Mouse (Mus musculus) right cerebral cortex, postnatal 25 days (tissue): ENCODE measurements around the gene Cnpy4.

Experiments
- DNase-seq: peaks from one replicate; pipeline ENCODE4 v3.0.0; 2022

Gene Cnpy4

DNA sequence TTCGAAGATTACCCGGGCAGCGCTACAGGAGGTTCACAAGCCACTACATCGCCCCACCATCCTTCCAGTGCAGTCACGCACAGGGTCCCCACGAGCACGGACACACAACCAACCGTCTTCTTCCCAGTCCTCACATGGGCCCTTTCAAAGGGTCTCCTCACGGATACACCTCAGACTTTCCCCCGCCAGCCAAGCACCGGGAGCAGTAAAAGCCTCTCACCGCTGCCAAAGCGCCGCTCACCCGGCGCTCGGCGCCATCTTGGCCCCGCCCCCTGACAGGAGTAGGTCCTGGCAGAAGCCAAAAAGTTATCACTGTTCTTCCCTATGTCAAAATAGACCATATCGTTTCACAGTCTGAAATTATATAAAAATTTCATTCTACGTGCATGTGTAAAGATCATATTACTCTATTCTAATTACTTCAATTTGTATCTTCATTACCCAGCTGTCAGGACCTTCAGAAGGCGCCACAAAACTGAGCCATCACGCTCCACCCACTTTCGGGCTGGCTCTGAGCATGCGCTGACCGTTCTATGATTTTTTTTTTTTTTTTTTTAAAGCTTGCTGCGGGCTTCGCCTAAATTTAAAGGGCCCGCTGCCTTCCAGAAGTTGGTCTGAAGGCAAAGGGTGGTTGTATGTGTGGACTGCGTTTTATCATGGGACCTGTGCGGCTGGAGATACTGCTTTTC lies at the start of gene Cnpy4, which contains the start of gene Taf6:
TSS of gene Cnpy4 (plus strand) at position 536 of the 689 bp plus-strand sequence.
TSS of gene Taf6 (minus strand) at position 502 of the 689 bp plus-strand sequence.
- DNase-seq: peak; percentile 74

DNA sequence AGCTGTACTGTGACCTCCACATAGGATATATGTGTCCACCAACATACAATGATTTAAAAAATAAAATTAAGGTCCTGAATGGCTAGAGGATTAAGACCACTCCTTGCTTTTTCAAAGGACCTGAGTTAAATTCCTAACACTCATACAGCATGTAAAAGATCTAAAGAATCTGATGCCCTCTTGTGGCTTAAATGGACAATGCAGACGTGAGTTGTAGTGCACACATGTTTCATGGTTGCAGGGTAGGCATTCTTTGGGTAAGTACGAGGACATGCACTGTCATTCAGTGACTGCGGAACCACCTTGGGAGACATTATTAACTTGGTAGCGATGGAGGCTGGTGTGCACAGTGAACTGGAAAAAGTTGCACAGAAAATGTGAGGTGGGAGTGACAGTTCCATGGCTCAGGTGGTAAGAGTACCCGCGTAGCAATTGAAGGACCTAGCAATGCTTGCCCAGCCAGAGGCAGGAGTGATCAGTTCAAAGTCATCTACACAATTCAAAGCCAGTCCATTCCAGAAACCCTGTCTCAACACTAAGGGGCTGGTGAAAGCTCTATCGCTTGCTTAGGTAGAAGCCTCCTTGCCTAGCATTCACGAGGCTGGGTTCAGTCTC lies 49.2 kb upstream of the Cnpy4 start:
- no peak for DNase-seq

DNA sequence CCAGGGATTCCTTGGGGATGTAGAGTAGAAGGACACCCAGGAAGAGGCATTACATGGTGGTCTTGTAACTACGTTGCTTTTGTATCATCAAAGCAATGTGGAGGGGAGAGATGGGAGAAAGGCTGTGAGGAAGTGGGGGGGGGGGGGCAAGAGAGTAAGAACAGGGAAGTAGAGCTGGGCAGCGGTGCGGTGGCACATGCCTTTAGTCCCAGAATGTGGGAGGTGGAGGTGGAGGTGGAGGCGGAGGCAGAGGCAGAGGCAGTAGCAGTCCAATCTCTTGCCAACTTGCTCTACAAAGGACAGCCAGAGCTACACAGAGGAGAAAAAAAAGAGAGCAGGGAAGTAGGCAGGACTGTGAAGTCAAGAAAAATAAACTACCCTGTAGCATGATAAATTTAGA lies 48.7 kb upstream of the Cnpy4 start:
- no peak for DNase-seq

DNA sequence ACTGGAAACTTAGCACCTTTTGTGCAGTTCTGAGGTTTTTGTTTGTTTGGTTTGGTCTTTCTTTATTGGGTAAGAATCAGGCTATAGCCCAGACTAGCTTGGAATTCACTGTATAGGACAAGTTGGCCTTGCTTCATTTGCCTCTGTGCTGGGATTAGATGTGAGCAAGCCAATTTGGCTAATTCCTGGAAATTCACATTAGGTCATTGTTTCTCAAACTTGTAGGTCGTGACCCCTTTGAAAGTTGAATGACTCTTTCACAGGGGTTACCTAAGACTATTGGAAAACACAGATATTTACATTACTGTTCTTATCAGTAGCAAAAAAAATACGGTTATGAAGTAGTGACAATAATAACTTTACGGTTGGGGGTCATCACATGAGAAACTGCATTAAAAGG lies 32.9 kb upstream of the Cnpy4 start:
- no peak for DNase-seq

DNA sequence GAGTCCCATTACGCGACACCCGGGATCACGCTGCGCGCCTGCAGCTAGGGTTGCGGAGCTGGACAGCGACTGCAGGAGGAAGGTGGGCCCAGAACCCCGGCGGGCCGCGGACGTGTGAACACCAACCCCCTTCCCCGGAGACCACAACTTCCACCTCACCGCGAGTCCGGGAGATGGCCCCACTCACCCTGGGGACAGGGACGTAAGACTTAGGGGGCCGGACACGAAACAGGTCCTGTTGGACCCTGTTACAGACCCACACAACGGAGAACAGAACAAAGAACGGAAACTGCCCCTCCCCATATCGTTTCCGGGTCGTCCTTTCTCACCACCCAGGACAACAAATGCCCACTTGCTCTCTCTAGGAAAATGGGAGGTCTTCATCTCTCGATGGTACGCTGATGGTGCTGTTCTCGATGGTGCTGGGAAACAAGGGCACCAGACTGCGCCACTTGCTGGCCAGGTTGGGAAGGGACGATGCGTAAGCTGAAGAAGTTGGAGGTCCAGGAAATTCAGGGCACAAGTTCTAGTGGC lies 31.8 kb upstream of the Cnpy4 start, which contains the start of gene Zfp113:
TSS of gene Zfp113 (minus strand) at position 302 of the 534 bp plus-strand sequence.
- peak; percentile 88 for DNase-seq

DNA sequence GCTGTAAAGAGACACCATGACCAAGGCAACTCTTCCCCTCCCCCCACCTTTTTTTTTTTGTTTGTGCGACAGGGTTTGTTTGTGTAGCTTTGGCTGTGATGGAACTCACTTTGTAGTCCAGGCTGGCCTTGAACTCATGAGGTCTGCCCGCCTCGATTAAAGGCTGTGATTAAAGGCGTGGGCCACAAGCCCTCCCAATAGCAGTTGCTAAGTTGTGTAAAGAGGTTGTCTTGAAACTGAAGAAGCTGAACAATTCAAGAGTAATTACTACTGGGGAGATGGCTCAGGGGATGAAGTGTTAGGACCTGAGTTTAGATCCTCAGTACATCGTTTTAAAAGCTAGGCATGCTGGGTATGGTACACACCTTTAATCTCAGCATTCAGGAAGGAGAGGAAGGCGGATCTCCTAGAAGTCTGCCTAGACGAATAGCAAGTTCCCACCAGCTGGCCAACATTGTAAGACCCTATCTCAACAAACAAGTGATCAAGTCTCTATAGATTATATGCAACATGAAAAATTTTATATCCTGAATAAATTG lies 27.0 kb upstream of the Cnpy4 start:
- no peak for DNase-seq

DNA sequence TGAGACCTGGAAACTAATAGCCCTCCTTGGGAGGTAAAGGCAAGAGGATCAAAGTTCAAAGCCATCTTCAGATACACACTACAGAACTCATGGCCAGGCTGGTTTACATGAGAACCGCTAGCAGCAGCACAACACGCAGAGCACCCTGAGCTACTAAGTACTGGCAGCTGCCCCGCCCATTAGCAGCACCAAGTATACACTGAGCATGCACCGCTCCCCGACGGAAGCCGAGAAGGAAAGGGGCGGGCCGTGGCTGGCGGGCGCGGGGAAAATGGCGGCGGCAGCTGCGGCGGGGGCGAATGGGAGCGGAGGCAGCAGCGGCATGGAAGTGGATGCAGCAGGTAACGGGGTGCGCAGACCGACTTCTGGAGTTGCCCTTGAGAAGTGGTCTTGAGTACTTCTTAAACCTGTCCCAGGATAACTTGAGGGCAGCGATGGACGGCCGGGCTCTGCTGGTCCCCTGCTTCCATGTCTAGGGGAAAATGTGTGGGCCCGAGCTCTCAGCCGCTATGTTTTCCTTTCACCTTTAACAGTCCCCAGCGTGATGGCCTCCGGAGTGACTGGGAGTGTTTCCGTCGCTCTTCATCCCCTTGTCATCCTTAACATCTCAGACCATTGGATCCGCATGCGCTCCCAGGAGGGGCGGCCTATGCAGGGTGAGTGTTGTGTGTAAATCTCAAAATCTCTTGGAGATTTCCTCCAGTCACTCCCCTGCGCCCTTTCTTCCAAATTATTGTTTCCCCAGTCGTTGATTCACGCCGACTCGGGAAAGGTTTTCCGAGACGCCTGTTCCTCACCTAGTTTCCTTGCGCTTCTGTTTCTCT lies 26.2 kb upstream of the Cnpy4 start, which contains the start of gene Cops6:
TSS of gene Cops6 (plus strand) at position 230 of the 824 bp plus-strand sequence.
- peak; percentile 96 for DNase-seq

DNA sequence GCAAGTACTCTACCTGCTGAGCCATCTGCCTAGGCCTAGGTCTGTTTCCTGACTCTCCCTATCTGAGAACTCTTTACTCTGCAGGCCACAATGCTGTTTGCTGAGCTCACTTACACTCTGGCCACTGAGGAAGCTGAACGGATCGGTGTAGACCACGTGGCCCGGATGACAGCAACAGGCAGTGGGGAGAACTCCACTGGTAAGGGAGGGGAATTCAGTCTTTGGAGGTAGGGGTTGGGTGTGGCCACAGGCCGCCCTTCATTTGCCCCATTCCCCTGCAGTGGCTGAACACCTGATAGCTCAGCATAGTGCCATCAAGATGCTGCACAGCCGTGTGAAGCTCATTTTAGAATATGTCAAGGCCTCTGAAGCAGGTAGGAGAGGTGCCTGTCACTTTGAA lies 24.2 kb upstream of the Cnpy4 start:
- no peak for DNase-seq

DNA sequence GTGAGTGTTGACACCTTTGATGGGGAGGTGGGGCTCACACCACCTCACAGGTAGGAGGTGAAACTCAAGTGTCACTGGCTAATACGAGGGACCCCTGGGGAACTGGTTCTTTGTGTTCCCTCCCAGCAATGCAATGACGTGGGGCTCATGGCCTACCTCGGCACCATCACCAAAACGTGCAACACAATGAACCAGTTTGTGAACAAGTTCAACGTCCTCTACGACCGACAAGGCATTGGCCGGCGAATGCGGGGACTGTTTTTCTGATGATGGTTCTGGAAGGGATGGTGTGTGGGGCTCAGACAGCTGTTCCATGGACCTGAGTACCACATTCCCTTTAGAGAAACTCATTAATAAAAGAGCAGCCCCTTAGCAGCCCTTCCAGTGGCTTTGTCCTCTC lies 23.7 kb upstream of the Cnpy4 start:
- DNase-seq: no peak

DNA sequence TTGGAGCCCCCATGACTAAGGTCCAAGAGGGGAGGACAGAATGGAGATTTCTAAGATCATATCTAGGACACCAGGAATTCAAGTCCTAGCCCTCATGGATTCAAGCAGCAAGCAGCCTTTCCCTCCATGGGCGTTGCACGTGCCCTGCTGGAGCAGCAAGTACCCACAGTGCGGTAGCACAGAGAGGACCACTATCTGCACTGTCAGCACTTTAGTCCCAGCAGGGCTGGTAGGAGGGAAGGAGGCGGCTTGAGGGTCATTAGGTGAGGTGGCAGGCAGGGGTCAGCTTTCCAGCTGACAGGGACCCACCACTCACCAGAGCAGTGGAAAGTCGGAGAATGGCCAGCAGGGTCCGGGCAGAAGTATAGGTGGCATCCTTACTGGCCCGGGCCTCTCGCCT lies 21.7 kb upstream of the Cnpy4 start:
- no peak for DNase-seq

DNA sequence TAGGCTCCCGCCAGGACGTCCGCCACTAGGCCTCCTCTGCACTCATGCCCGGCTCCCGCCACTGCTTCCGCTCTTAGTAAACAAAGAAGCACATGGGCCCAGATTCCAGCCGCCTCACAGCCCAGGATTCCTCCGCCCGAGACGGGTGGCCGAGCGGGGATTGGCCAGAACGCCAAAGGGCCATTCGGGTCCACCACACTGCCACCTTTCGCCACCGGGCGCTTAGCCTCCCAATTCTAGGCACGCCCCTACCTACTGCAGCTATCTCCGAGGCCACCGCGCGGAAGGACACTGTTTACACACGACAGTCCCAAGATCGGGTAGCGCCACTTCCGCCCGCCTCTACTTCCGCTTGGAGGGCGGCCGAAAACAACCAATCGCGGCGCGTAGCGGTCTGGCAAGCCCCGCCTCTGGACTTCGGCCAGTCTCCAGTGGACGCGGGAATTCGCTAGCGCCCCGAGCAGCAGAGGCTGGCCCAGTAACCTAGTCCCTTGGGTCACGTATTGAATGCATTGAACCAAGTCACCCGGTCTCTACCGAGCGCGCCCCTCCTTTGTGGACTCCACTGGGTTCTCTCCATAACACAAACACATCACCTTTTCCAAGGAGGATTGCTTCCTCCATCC lies 16.2 kb upstream of the Cnpy4 start:
- DNase-seq: peak; percentile 95

DNA sequence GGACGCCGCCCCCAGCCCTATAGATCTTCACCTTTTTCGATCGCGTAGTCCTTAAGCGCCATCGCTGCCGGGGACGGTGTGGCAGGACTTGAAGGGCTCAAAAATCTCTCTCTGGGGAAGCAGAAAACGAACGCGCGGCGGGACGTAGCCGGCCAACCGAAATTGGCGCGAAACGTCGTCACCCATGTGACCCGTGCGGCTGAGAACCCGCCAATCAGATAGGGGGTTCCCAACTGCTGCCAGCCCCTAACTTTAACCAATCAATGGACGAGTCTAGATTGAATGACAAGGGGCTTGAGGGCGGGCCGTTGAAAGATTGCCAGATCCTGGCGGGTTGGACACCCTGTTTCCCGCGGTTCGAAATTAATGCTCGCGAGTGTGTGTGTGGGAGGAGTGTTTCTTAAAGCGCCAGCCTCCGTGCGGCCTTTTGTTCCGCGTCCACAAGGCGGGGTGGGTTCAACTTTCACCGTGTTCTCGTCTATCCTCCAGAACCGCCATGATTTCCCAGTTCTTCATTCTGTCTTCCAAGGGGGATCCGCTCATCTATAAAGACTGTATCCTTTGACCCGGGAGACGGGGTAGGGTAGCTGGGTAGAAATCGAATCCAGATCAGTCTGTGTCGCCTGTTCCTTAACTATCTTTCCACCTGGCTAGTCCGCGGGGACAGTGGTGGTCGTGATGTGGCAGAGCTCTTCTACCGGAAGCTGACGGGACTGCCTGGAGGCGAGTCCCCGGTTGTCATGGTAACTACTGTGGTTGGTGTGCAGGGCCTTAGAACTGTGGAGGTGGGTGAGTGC lies 15.4 kb upstream of the Cnpy4 start, which contains the start of the genes Ap4m1 and Mcm7:
TSS of gene Ap4m1 (plus strand) at position 308 of the 797 bp plus-strand sequence.
TSS of gene Mcm7 (minus strand) at position 728 of the 797 bp plus-strand sequence.
- peak; percentile 95 for DNase-seq

DNA sequence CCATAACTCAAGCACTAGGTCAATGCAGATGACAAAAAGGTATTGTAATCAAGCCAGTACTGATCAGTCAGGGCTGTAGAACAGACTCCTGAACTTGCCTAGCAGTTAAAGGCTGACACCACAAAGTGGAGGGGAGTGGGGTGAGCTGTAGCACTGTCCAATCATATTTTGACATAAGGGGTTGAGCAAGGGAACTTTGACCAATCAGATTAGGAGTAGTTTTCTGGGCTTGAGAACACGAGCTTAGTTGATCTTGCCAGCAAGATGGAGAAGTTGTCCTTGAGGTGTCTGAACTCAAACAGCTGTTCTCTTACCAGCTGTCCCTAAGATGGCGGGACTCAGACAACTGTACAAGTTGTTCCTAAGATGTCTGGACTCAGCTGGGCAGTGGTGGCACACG lies 14.1 kb upstream of the Cnpy4 start:
- no peak for DNase-seq

DNA sequence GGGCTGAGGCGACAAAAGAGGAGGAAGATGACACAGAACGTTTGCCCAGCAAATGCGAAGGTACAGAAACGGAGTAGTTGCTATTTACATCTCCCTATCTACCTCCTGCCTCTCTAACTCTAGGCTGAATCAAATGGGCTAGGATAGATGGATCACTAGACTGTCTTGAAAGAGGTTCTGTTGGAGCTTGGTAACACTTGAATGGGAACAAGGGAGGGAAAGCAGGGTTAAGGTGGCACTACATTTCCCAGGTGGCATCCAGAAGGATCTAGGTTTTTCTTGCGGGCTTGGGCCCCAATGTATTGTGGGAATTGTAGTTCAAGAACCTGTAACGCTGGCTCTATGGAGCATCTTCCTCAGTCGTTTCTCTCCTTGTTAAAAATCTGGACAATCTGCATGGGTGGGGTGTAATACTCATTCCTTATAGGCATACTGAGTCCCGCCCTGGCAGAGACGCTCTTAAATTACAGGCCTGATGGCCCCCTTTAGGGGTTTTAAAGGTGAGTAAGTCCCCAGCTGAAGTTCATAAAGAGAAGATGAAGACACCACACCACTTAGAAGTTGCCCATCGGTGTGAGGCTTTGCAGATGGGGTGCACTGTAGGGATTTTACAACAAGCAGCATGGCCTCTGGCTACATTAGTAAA lies 499 bp downstream of the Cnpy4 start:
- DNase-seq: peak; percentile 69

DNA sequence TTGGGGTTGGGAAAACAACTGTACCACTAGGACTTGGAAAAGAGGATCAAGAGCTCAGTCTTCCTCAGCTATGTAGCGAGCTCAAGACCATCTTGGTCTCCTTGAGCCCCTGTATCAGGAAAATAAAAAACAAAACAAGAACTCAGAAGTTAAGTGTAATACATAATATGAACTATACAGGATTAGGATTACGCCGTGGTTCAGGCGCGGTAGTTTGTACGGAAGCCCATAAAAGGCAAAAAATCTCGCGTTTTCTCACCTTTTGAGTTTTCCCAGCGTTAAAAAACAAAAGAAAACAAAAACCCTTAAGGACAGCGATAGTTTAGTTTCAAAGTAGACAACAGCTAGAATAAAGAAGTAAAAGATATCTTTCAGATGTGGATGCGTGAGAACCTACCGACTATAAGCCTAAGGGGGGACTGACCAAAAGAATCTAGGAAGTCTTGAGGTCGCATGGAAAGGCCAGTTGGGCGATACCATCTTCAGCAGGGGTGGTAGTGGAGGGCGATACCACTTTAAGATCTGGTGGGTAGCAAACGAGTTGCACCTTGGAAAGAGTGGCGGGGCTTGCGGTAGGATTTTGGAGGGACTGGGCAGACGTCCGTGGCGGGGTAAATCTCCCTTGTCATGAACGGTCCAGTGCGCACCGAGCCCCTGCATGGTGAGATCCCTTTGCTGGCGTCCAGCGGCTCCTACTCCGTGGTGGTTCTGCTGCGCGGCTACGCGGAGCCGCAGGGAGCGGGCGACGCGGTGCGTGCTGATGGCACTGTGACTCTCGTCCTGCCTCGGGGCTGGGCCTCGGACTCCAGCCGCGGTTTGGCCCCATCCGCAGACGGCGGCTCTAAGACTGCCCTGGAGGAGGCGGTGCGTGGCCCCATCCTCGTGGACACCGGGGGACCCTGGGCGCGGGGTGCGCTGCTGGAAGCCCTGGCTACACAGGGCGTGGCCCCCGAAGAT lies 6.8 kb downstream of the Cnpy4 start, which contains the start of gene Mblac1:
TSS of gene Mblac1 (plus strand) at position 544 of the 957 bp plus-strand sequence.
- peak; percentile 83 for DNase-seq

DNA sequence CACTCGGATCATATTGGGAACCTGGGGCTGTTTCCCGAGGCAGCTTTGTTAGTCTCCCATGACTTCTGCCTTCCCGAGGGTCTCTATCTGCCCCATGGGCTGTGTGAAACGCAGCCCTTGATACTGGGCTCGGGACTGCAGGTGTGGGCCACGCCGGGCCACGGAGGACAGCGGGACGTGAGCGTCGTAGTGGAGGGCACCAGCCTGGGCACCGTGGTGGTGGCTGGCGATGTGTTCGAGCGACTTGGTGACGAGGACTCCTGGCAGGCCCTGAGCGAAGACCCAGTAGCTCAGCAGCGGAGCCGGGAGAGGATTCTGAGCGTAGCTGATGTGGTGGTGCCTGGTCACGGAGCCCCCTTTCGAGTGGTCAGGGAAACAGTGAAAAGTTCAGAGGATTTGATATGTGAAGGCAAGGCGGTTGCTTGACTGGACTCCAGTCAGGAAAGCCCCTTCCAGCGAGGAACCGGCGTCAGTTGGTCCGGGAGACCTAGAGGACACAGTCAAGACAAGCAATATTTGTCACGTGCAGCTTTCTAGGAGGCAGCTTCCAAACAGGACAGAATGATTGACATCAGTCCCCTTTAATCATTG lies 7.6 kb downstream of the Cnpy4 start:
- peak; percentile 46 for DNase-seq

DNA sequence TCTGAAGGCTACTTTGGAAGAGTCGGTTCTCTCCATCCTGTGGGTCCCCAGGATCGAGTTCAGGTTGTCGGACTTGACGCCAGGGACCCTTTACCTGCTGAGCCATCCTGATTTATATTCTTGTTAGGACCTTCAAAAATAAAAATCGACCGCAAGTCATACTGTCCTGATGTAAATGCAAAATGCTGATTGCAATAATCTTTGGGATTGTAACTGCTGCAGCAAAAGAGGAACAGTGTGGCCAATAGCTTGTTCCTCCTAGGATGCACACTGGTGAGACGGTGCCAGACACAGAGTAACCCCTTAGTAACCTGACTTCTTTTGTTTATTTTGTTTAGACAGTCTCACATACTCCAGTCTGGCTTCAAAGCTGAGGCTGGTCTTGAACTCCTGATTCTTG lies 8.2 kb downstream of the Cnpy4 start:
- no peak for DNase-seq

DNA sequence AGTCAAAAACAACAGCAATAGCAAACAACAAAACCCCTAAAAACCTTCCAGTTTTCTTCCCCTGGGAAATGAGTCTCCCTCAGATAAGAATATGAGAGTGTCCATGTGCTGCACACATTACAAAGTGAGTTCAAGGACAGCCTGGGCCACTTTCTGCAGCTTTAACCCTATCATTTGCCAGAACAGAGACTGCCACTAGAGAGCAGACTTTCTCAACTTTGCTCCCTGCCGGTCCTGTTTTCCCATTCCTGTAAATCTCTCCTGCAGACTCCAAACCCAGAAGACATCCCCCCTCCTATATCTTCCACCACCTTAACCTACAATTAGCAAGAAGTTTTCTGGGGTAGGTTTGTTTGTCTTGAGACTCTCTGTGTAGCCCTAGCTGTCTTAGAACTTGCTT lies 12.3 kb downstream of the Cnpy4 start:
- DNase-seq: no peak

DNA sequence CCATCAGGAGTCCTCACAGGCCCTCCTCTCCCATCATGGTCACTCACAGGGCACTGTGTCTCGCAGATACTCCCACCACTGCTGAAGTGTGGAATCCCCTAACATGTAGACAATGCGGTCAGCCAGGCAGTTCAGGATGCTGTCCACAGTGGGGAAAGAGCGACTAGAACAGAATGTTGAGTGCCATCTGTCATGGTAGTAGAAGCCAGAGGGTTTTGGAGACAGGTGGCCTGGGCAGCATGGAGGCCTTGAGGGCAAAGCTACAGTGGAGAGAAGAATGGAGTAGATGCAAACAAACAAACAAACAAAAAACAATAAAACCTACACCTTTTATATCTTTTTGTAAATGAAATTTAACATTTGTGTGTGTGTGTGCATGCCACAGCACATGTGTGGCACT lies 14.8 kb downstream of the Cnpy4 start:
- no peak for DNase-seq
